Mouse (Mus musculus) MEL (cell line): Measurements from ENCODE around the gene Stk11ip. TPM values are rescaled to one million over a fixed set of nuclear protein-coding genes. Genes with fewer than 3 reads are reported as not detected.
A peak's percentile ranks its signal among the peaks of the same experiment; 100 is the strongest.

Experiments used
- DNase-seq: peaks from one replicate; pipeline ENCODE4 v3.0.0; 2011; ENCODE audit warnings: low read depth, low spot score
- H3K27ac ChIP-seq: 2 replicates; pipeline ENCODE4 v1.5.1; 2012; ENCODE audit warnings: low read depth, mild to moderate bottlenecking, control low read depth, low read length, moderate library complexity; ENCODE audit not compliant: control insufficient read depth
- H3K27me3 ChIP-seq, 2 experiments: fragments of 150-350 bp in 1 of 2; sonication (generic) in 1 of 2; 2 replicates each; pipeline ENCODE4 v1.6.1; 2012; ENCODE audit warnings: low read length in 2 of 2, mild to moderate bottlenecking in 2 of 2, improper control_type of control experiment in 1 of 2, moderate library complexity in 1 of 2; ENCODE audit not compliant: insufficient read depth in 2 of 2, control insufficient read depth in 1 of 2
- H3K36me3 ChIP-seq, 2 experiments: 2 replicates each; pipeline ENCODE4 v1.6.1; 2012 to 2014; ENCODE audit warnings: low read length in 2 of 2, improper control_type of control experiment in 1 of 2, inconsistent platforms in 1 of 2, mild to moderate bottlenecking in 1 of 2; ENCODE audit not compliant: insufficient read depth in 2 of 2, control insufficient read depth in 1 of 2
- H3K4me1 ChIP-seq, 2 experiments: fragments of 150-350 bp in 1 of 2; sonication (generic) in 1 of 2; 2 replicates each; pipeline ENCODE4 v1.6.1; 2012; ENCODE audit warnings: low read length in 2 of 2, improper control_type of control experiment in 1 of 2, mild to moderate bottlenecking in 1 of 2; ENCODE audit not compliant: insufficient read depth in 2 of 2, control insufficient read depth in 1 of 2
- H3K4me3 ChIP-seq, 2 experiments: fragments of 150-350 bp in 1 of 2; sonication (generic) in 1 of 2; 2 replicates each; pipeline ENCODE4 v1.5.1; 2012; ENCODE audit warnings: low read depth in 2 of 2, low read length in 2 of 2, mild to moderate bottlenecking in 2 of 2, moderate library complexity in 2 of 2, control low read depth in 1 of 2, improper control_type of control experiment in 1 of 2; ENCODE audit not compliant: control insufficient read depth in 1 of 2, insufficient read depth in 1 of 2
- H3K79me2 ChIP-seq: 2 replicates; pipeline ENCODE4 v1.6.1; 2012; ENCODE audit warnings: mild to moderate bottlenecking, low read length, moderate library complexity; ENCODE audit not compliant: control insufficient read depth, poor library complexity, insufficient read depth
- H3K9ac ChIP-seq: 2 replicates; pipeline ENCODE4 v1.6.1; 2012; ENCODE audit warnings: low read depth, mild to moderate bottlenecking, control low read depth, low read length, moderate library complexity; ENCODE audit not compliant: control insufficient read depth, poor library complexity, severe bottlenecking
- H3K9me3 ChIP-seq: fragments of 150-350 bp; sonication (generic); replicated peaks from 2 replicates; pipeline ENCODE4 v1.6.1; 2012; ENCODE audit warnings: mild to moderate bottlenecking, low read length, improper control_type of control experiment, moderate library complexity; ENCODE audit not compliant: insufficient read depth
- CHD1 ChIP-seq: IDR thresholded peaks from 2 replicates; pipeline ENCODE4 v1.6.1; 2012; ENCODE audit warnings: low read depth, mild to moderate bottlenecking, inconsistent platforms, low read length, improper control_type of control experiment
- E2F4 ChIP-seq: IDR thresholded peaks from 2 replicates; pipeline ENCODE4 v1.6.1; 2011; ENCODE audit warnings: low read depth, low read length, improper control_type of control experiment, borderline replicate concordance
- ELF1 ChIP-seq: IDR thresholded peaks from 2 replicates; pipeline ENCODE4 v1.6.1; 2014; ENCODE audit warnings: low read depth, mild to moderate bottlenecking, inconsistent platforms, low read length, improper control_type of control experiment, moderate library complexity
- EP300 ChIP-seq, 2 experiments: IDR thresholded peaks; 2 replicates each; pipeline ENCODE4 v1.6.1; 2011; ENCODE audit warnings: improper control_type of control experiment in 2 of 2, low read length in 2 of 2, low read depth in 1 of 2, mild to moderate bottlenecking in 1 of 2
- ETS1 ChIP-seq: IDR thresholded peaks from 2 replicates; pipeline ENCODE4 v1.6.1; 2012; ENCODE audit warnings: low read depth, mild to moderate bottlenecking, inconsistent platforms, low read length, improper control_type of control experiment, moderate library complexity
- GABPA ChIP-seq: IDR thresholded peaks from 2 replicates; pipeline ENCODE4 v1.6.1; 2012; ENCODE audit warnings: low read depth, mild to moderate bottlenecking, inconsistent platforms, low read length, improper control_type of control experiment, moderate library complexity
- GATA1 ChIP-seq: IDR thresholded peaks from 2 replicates; pipeline ENCODE4 v1.6.1; 2011; ENCODE audit warnings: low read depth, low read length, improper control_type of control experiment
- HCFC1 ChIP-seq: IDR thresholded peaks from 2 replicates; pipeline ENCODE4 v1.6.1; 2012; ENCODE audit warnings: low read depth, mild to moderate bottlenecking, inconsistent platforms, low read length, improper control_type of control experiment, moderate library complexity
- JUND ChIP-seq: IDR thresholded peaks from 2 replicates; pipeline ENCODE4 v1.6.1; 2011; ENCODE audit warnings: low read depth, mild to moderate bottlenecking, improper control_type of control experiment, low read length
- MAX ChIP-seq: IDR thresholded peaks from 2 replicates; pipeline ENCODE4 v1.6.1; 2011; ENCODE audit warnings: low read length, improper control_type of control experiment
- MAZ ChIP-seq: IDR thresholded peaks from 2 replicates; pipeline ENCODE4 v1.6.1; 2012; ENCODE audit warnings: low read depth, mild to moderate bottlenecking, inconsistent platforms, low read length, improper control_type of control experiment
- MXI1 ChIP-seq: IDR thresholded peaks from 2 replicates; pipeline ENCODE4 v1.6.1; 2011; ENCODE audit warnings: mild to moderate bottlenecking, low read depth, low read length, improper control_type of control experiment
- MYC ChIP-seq: IDR thresholded peaks from 2 replicates; pipeline ENCODE4 v1.6.1; 2011; ENCODE audit warnings: low read depth, mild to moderate bottlenecking, low read length, improper control_type of control experiment, moderate library complexity
- NELFE ChIP-seq: IDR thresholded peaks from 2 replicates; pipeline ENCODE4 v1.6.1; 2011; ENCODE audit warnings: low read depth, low read length, improper control_type of control experiment
- POLR2A ChIP-seq, 2 experiments: IDR thresholded peaks; 2 replicates each; pipeline ENCODE4 v1.6.1; 2011 to 2012; ENCODE audit warnings: low read length in 2 of 2, mild to moderate bottlenecking in 2 of 2, control low read depth in 1 of 2, improper control_type of control experiment in 1 of 2, low read depth in 1 of 2, moderate library complexity in 1 of 2; ENCODE audit not compliant: control insufficient read depth in 1 of 2, insufficient read depth in 1 of 2, poor library complexity in 1 of 2
- POLR2AphosphoS2 ChIP-seq: IDR thresholded peaks from 2 replicates; pipeline ENCODE4 v1.6.1; 2011; ENCODE audit warnings: low read length, improper control_type of control experiment
- POLR2AphosphoS5 ChIP-seq: IDR thresholded peaks from 2 replicates; pipeline ENCODE4 v1.6.1; 2012; ENCODE audit warnings: low read depth, borderline replicate concordance, mild to moderate bottlenecking, inconsistent platforms, low read length, moderate library complexity, mixed read lengths
- RCOR1 ChIP-seq: IDR thresholded peaks from 2 replicates; pipeline ENCODE4 v1.6.1; 2012; ENCODE audit warnings: low read depth, mild to moderate bottlenecking, inconsistent platforms, low read length, improper control_type of control experiment
- SIN3A ChIP-seq: IDR thresholded peaks from 2 replicates; pipeline ENCODE4 v1.6.1; 2012; ENCODE audit warnings: low read length, improper control_type of control experiment, inconsistent platforms
- SMC3 ChIP-seq: IDR thresholded peaks from 2 replicates; pipeline ENCODE4 v1.6.1; 2011; ENCODE audit warnings: low read depth, low read length, improper control_type of control experiment
- TBP ChIP-seq: IDR thresholded peaks from 2 replicates; pipeline ENCODE4 v1.8.0; 2011; ENCODE audit warnings: low read depth, low read length, improper control_type of control experiment
- TCF12 ChIP-seq: IDR thresholded peaks from 2 replicates; pipeline ENCODE4 v1.6.1; 2014; ENCODE audit warnings: low read depth, mild to moderate bottlenecking, inconsistent platforms, low read length, improper control_type of control experiment, moderate library complexity
- USF1 ChIP-seq: IDR thresholded peaks from 2 replicates; pipeline ENCODE4 v1.6.1; 2014; ENCODE audit warnings: low read depth, mild to moderate bottlenecking, inconsistent platforms, low read length, improper control_type of control experiment, moderate library complexity
- USF2 ChIP-seq, 2 experiments: IDR thresholded peaks; 2 replicates each; pipeline ENCODE4 v1.6.1; 2011 to 2012; ENCODE audit warnings: improper control_type of control experiment in 2 of 2, low read length in 2 of 2, borderline replicate concordance in 1 of 2, inconsistent platforms in 1 of 2, low read depth in 1 of 2, mild to moderate bottlenecking in 1 of 2; ENCODE audit not compliant: insufficient read depth in 1 of 2
- ZC3H11A ChIP-seq: IDR thresholded peaks from 2 replicates; pipeline ENCODE4 v1.6.1; 2012; ENCODE audit warnings: low read depth, mild to moderate bottlenecking, inconsistent platforms, low read length, improper control_type of control experiment
- ZKSCAN1 ChIP-seq: IDR thresholded peaks from 2 replicates; pipeline ENCODE4 v1.6.1; 2012; ENCODE audit warnings: low read depth, mild to moderate bottlenecking, inconsistent platforms, low read length, improper control_type of control experiment, moderate library complexity
- ZMIZ1 ChIP-seq: IDR thresholded peaks from 2 replicates; pipeline ENCODE4 v1.6.1; 2012; ENCODE audit warnings: low read depth, mild to moderate bottlenecking, inconsistent platforms, low read length, improper control_type of control experiment, moderate library complexity
- ZNF384 ChIP-seq: IDR thresholded peaks from 2 replicates; pipeline ENCODE4 v1.6.1; 2012; ENCODE audit warnings: low read depth, mild to moderate bottlenecking, inconsistent platforms, low read length, improper control_type of control experiment
- polyA plus RNA-seq, 2 experiments: library from polyadenylated mRNA; stranded (reverse) in 1 of 2; unstranded in 1 of 2; fragments of >175 nt in 1 of 2; fragments of >200 nt in 1 of 2; gene quantifications; 2 replicates each; pipeline versions ENCODE4 v1.2.1 to v1.2.4; 2012; ENCODE audit warnings: low replicate concordance in 2 of 2, low read depth in 1 of 2; ENCODE audit not compliant: insufficient read length in 2 of 2, insufficient read depth in 1 of 2, missing spikeins in 1 of 2
- total RNA-seq: library from RNA; depleted of rRNA; stranded (reverse); fragments of 300-350 nt; gene quantifications from 2 replicates; pipeline ENCODE4 v1.2.3, GENCODE M21; 2012

Gene Stk11ip
- total and polyA plus RNA-seq, 3 experiments, result 10.2 to 29.4 TPM; not detected in 1

- peaks cover 3% of the 10 kb centered on the region; the same call in 1 of the 2 replicates for H3K79me2 ChIP-seq
- H3K9ac ChIP-seq, result peak overlapping the region; percentile 89
- DNase-seq, result peak; percentile 57
- no peak for TF ChIP-seq ZC3H11A
- no peak for TF ChIP-seq TCF12
- TF ChIP-seq E2F4, result no peak
- 0 out of 2 replicates have a peak, but pooled peaks have one; percentile 14 for TF ChIP-seq CHD1
- no peak for TF ChIP-seq SIN3A
- no peak for TF ChIP-seq EP300 (IDR thresholded peaks at IDR 0.05; ENCODE audit: low read depth in 1 of 2, low read length in 2 of 2)
- no peak for TF ChIP-seq POLR2AphosphoS5
- peaks cover 0 to 5% of the 10 kb centered on the region in 2 experiments; a peak in 3 of 4 replicates for H3K36me3 ChIP-seq
- no peaks in the 10 kb centered on the region for H3K9me3 ChIP-seq
- H3K27ac ChIP-seq, result peak overlapping the region; percentile 39
- H3K4me1 ChIP-seq, result 0 out of 4 replicates have a peak, but pooled peaks cover 0 to 4% of the 10 kb centered on the region in 2 experiments
- no peaks in the 10 kb centered on the region for H3K27me3 ChIP-seq
- peak overlapping the region; percentile 86 to 90 for H3K4me3 ChIP-seq
Measured at GRCm38 (mm10) chr1:75478497-75478896, 42.8 kb upstream of the Stk11ip start.

DNA sequence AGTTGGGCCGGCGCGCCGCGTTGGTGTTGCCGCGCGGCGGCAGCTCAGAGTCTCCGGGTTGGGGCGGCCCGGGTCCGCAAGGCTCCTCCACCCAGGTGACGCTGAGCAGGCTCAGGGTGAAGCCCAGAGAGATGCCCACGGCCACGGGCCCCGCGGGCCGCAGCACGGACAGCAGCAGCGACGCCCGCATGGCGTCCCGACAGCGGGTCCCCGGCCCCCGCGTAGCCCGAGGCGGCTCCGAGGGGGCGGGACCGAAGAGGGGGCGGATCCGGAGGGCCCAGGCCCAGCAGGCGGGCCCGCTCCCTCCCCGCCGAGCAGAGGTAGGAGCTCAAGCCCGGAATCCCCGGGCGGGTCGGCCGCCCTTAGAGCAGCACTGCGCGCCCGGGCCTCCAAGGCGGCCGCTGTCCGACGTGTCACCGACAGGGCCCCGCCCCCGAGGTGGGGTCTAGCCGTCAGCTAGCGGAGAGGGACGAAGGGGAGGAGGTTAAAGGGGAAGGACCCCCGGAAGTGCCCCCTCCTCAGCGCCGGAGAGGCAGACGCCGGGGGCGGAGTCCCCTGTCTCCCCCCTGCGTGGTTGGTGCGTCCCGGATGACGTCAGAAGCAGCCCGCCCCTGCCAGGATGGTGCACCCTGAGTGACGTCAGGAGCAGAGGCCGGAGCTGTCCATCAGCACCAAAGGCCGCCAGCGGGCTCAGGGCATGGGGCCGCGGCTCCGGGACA lies 42.3 kb upstream of the Stk11ip start, which contains the start of the genes Chpf and Tmem198:
Chpf (minus strand) TSS at position 392 of the 719 bp plus-strand sequence.
Tmem198 (plus strand) TSS at position 617 of the 719 bp plus-strand sequence.
- peak; percentile 97 for DNase-seq
- peak within 1 kb of the TSS; percentile 39 for H3K27ac ChIP-seq
- H3K27me3 ChIP-seq, result no peaks in the 10 kb centered on the region
- peaks cover 0 to 5% of the 10 kb centered on the region in 2 experiments; a peak in 3 of 4 replicates for H3K36me3 ChIP-seq
- H3K9me3 ChIP-seq, result no peaks in the 10 kb centered on the region
- H3K4me1 ChIP-seq, result 0 out of 4 replicates have a peak, but pooled peaks cover 0 to 4% of the 10 kb centered on the region in 2 experiments
- peak within 1 kb of the TSS; percentile 89 for H3K9ac ChIP-seq
- peak within 1 kb of the TSS; percentile 86 to 90 for H3K4me3 ChIP-seq
- H3K79me2 ChIP-seq, result peaks cover 3% of the 10 kb centered on the region; the same call in 1 of the 2 replicates
- TF ChIP-seq GATA1, result no peak
- TF ChIP-seq TCF12, result peak; percentile 9; the same call in 1 of the 2 replicates
- TF ChIP-seq MAZ, result peak; percentile 97
- 0 out of 2 replicates have a peak, but pooled peaks have one; percentile 90 for TF ChIP-seq CHD1
- TF ChIP-seq GABPA, result peak; percentile 75; the same call in 1 of the 2 replicates
- peak; percentile 17; the same call in 1 of the 2 replicates for TF ChIP-seq MAX
- TF ChIP-seq USF1, result peak; percentile 25; the same call in 1 of the 2 replicates
- no peak for TF ChIP-seq JUND
- no peak for TF ChIP-seq ZKSCAN1
- peak; percentile 96 for TF ChIP-seq SIN3A
- 0 out of 2 replicates have a peak, but pooled peaks have one; percentile 51 for TF ChIP-seq ZMIZ1
- peak; percentile 86 for TF ChIP-seq ELF1
- no peak for TF ChIP-seq MYC
- TF ChIP-seq SMC3, result no peak
- peak; percentile 80 to 91; a peak in 3 of 4 replicates for TF ChIP-seq POLR2A (IDR thresholded peaks at IDR 0.05; ENCODE audit: control insufficient read depth in 1 of 2, insufficient read depth in 1 of 2, low read depth in 1 of 2, low read length in 2 of 2, poor library complexity in 1 of 2)
- TF ChIP-seq TBP, result 0 out of 2 replicates have a peak, but pooled peaks have one; percentile 27
- TF ChIP-seq NELFE, result peak; percentile 79
- TF ChIP-seq USF2 (IDR thresholded peaks at IDR 0.05; ENCODE audit: borderline replicate concordance in 1 of 2, insufficient read depth in 1 of 2, low read depth in 1 of 2, low read length in 2 of 2), result no peak
- no peak for TF ChIP-seq RCOR1
- peak; percentile 82 for TF ChIP-seq HCFC1
- TF ChIP-seq POLR2AphosphoS2, result 0 out of 2 replicates have a peak, but pooled peaks have one; percentile 48
- TF ChIP-seq ETS1, result peak; percentile 48; the same call in 1 of the 2 replicates
- TF ChIP-seq MXI1, result peak; percentile 94
- TF ChIP-seq ZNF384, result no peak
- TF ChIP-seq EP300 (IDR thresholded peaks at IDR 0.05; ENCODE audit: low read depth in 1 of 2, low read length in 2 of 2), result no peak
